Mouse (Mus musculus): ENCODE measurements at regions not wholly inside any gene's neighbourhood (a gene's known extent, or its start where the extent isn't known, plus 50 kb on each side); places are given as distances from the start of the nearest gene placed in this dataset.
"Not testable (repeated sequence)": the region's sequence is repeated elsewhere in the genome, so short reads cannot be mapped to it uniquely, and the experiment has no call there.

GRCm38 (mm10) chr14:100950681-100951119 is 249.4 kb downstream of the Prr30 start:
- no peak overlapping the region for H3K27ac ChIP-seq
- no peak overlapping the region for H3K4me3 ChIP-seq
- DNase-seq (ENCODE audit: low spot score in 2 of 2), result no peak
- no peak for TF ChIP-seq CTCF (conservative IDR thresholded peaks at IDR 0.05)

- H3K4me3 ChIP-seq; H3K27ac ChIP-seq; DNase-seq (ENCODE audit: low spot score in 2 of 2): not testable (repeated sequence)
These were observed 252.5 kb downstream of the Prr30 start for GRCm38 (mm10) chr14:100947625-100948024.

- H3K27ac ChIP-seq, result no peak overlapping the region
- DNase-seq (ENCODE audit: low spot score in 2 of 2), result no peak
- H3K4me3 ChIP-seq, result no peak overlapping the region
- TF ChIP-seq CTCF (conservative IDR thresholded peaks at IDR 0.05), result no peak
These were observed 262.7 kb downstream of the Prr30 start for GRCm38 (mm10) chr14:100937358-100937887.

- no peak overlapping the region for H3K27ac ChIP-seq
- TF ChIP-seq CTCF (conservative IDR thresholded peaks at IDR 0.05), result no peak
- no peak overlapping the region for H3K4me3 ChIP-seq
- no peak for DNase-seq (ENCODE audit: low spot score in 2 of 2)
These were observed 265.6 kb downstream of the Prr30 start for GRCm38 (mm10) chr14:100934554-100934953.

GRCm38 (mm10) chr14:100924880-100925279 is 275.2 kb downstream of the Prr30 start:
- no peak for DNase-seq (ENCODE audit: low spot score in 2 of 2)
- no peak overlapping the region for H3K4me3 ChIP-seq
- H3K27ac ChIP-seq, result no peak overlapping the region
- no peak for TF ChIP-seq CTCF (conservative IDR thresholded peaks at IDR 0.05)

- TF ChIP-seq CTCF (conservative IDR thresholded peaks at IDR 0.05), result no peak
- H3K4me3 ChIP-seq, result no peak overlapping the region
- no peak overlapping the region for H3K27ac ChIP-seq
- DNase-seq (ENCODE audit: low spot score in 2 of 2), result no peak
These were observed 299.9 kb downstream of the Prr30 start for GRCm38 (mm10) chr14:100900221-100900620.

- Histone ChIP-seq H3K27ac (no peak overlapping the region), H3K4me3 (no peak overlapping the region)
- TF ChIP-seq CTCF (conservative IDR thresholded peaks at IDR 0.05), result no peak
- peak in 1 of 2 experiments; percentile 1 for DNase-seq (ENCODE audit: low spot score in 2 of 2)
These were observed 301.1 kb downstream of the Prr30 start for GRCm38 (mm10) chr14:100899074-100899473.

- Histone ChIP-seq H3K4me3 (no peak overlapping the region), H3K27ac (no peak overlapping the region)
- no peak for DNase-seq (ENCODE audit: low spot score in 2 of 2)
- TF ChIP-seq CTCF (conservative IDR thresholded peaks at IDR 0.05), result no peak
These were observed 310.7 kb downstream of the Prr30 start for GRCm38 (mm10) chr14:100889163-100890157.

GRCm38 (mm10) chr14:100883115-100883514 is 317.0 kb downstream of the Prr30 start:
- no peak overlapping the region for H3K27ac ChIP-seq
- DNase-seq (ENCODE audit: low spot score in 2 of 2), result no peak
- no peak overlapping the region for H3K4me3 ChIP-seq
- TF ChIP-seq CTCF (conservative IDR thresholded peaks at IDR 0.05), result no peak

- no peak overlapping the region for H3K27ac ChIP-seq
- TF ChIP-seq CTCF (conservative IDR thresholded peaks at IDR 0.05), result no peak
- H3K4me3 ChIP-seq, result no peak overlapping the region
- no peak for DNase-seq (ENCODE audit: low spot score in 2 of 2)
These were observed 320.0 kb downstream of the Prr30 start for GRCm38 (mm10) chr14:100880103-100880502.

GRCm38 (mm10) chr14:100867790-100868189 is 332.3 kb downstream of the Prr30 start:
- TF ChIP-seq CTCF (conservative IDR thresholded peaks at IDR 0.05), result no peak
- Histone ChIP-seq H3K27ac (no peak overlapping the region), H3K4me3 (no peak overlapping the region)
- no peak for DNase-seq (ENCODE audit: low spot score in 2 of 2)

- no peak overlapping the region for H3K4me3 ChIP-seq
- no peak for DNase-seq (ENCODE audit: low spot score in 2 of 2)
- TF ChIP-seq CTCF (conservative IDR thresholded peaks at IDR 0.05), result no peak
These were observed 335.3 kb downstream of the Prr30 start for GRCm38 (mm10) chr14:100864792-100865191.

GRCm38 (mm10) chr14:100864164-100864563 is 336.0 kb downstream of the Prr30 start:
- H3K27ac ChIP-seq, result no peak overlapping the region
- no peak for DNase-seq (ENCODE audit: low spot score in 2 of 2)
- no peak overlapping the region for H3K4me3 ChIP-seq
- TF ChIP-seq CTCF (conservative IDR thresholded peaks at IDR 0.05), result no peak

More at GRCm38 (mm10) chr14:100864792-100865191, 335.3 kb downstream of the Prr30 start:
- H3K27ac ChIP-seq, result no peak overlapping the region

Data from layer of hippocampus, adult 2 months (tissue).